Mouse (Mus musculus) G1E-ER4 (cell line): Measurements from ENCODE around the gene Akr1c12. TPM values are rescaled to one million over a fixed set of nuclear protein-coding genes. Genes with fewer than 3 reads are reported as not detected.

Experiments
- GATA1 ChIP-seq: IDR thresholded peaks from one replicate; pipeline ENCODE4 v1.8.0; 2012; ENCODE audit warnings: low read length, inconsistent platforms
- polyA plus RNA-seq: library from polyadenylated mRNA; stranded (reverse); fragments of >175 nt; gene quantifications from 2 replicates; pipeline ENCODE4 v1.2.3, GENCODE M21; 2012

Gene Akr1c12
- polyA plus RNA-seq, 1 experiment = 0.22 TPM

GRCm38 (mm10) chr13:4230841-4231623 is 48.2 kb downstream of the Akr1c12 start:
- TF ChIP-seq GATA1 = no peak

GRCm38 (mm10) chr13:4228441-4228840 is 50.8 kb downstream of the Akr1c12 start, which contains the start of gene Akr1c19:
Gene Akr1c19 (plus strand): TSS chr13:4228700.
- TF ChIP-seq GATA1 = no peak

Other genes with a start within 250 kb of the Akr1c12 start
- gene Akr1c14, start 230.4 kb downstream of the Akr1c12 start, polyA plus RNA-seq = not detected in 2 replicates
- not detected in 2 replicates for gene Akr1c18, start 128.8 kb downstream of the Akr1c12 start, polyA plus RNA-seq
- gene Akr1c13, start 88.3 kb downstream of the Akr1c12 start, polyA plus RNA-seq = 1.7 and 2.4 TPM in 2 replicates
- gene Akr1c19, start 50.7 kb downstream of the Akr1c12 start, polyA plus RNA-seq = not detected in 2 replicates
- gene Akr1c6, start 154.9 kb upstream of the Akr1c12 start, polyA plus RNA-seq = not detected in 2 replicates
- gene Akr1c20, start 243.9 kb upstream of the Akr1c12 start, polyA plus RNA-seq = not detected in 2 replicates